Comparison of ENCODE assay signal across 10 mouse cellular contexts in the genomic region with DNA sequence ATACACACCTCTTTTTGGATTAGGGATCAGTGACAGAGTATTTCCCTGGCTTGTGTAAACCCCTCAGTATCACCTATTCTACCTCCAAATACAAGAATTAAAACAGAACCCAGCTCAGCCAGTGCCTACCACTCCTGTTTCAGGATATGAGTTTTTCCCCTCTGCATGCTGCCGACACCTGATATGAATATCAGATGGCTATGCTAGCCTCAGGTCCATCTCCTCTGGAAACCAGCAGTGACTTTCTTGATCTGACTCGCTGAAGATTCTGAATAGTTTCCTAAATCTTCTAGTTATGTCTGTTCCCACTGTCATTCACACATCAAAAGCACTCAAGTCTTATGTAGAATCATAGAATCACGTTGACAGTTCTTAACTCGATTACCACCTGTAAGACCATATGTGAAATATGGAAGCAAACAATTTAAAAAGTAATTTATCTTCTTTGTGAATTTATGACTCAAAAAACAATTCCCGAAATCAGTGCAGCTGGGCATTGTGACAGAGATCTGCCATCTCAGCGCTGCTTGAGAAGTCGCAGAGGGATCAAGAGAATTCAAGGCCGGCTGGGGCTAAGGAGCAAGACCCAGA. TPM values are rescaled to one million over a fixed set of nuclear protein-coding genes. Genes with fewer than 3 reads are reported as not detected.
DNase-seq lines count a peak whose midpoint lies in the region; ATAC-seq and TF ChIP-seq lines count a peak whose summit lies in the region.
"Had no signal": no experiment of that assay in that cellular context is flagged by ENCODE, and none has a peak within 500 bp of the region (broad histone marks: within the 10 kb centered on the region; RNA-seq: fewer than 3 reads in every experiment).

No protein-coding gene starts in this region.

- no peak for ATAC-seq in embryonic facial prominence, embryonic 14.5 days (ENCODE audit: low read depth)
- no peak for ATAC-seq in hindbrain, postnatal 0 days
- no peak for ATAC-seq in midbrain, postnatal 0 days (ENCODE audit: low FRiP score)

- no peaks in the 10 kb centered on the region for H3K27me3 ChIP-seq in embryonic facial prominence, embryonic 14.5 days (replicated peaks; ENCODE audit: control insufficient read depth, insufficient read depth, low read length)
- H3K27me3 ChIP-seq in hindbrain, postnatal 0 days (ENCODE audit: insufficient read depth, low read length) = no peaks in the 10 kb centered on the region
- H3K27me3 ChIP-seq in midbrain, postnatal 0 days (ENCODE audit: insufficient read depth, low read length) = no peaks in the 10 kb centered on the region

- TF ChIP-seq CTCF in left cerebral cortex, adult 2 months (IDR thresholded peaks at IDR 0.05) = no peak
- TF ChIP-seq CTCF in hindbrain, postnatal 0 days (IDR thresholded peaks at IDR 0.05; ENCODE audit: low read depth) = no peak
- TF ChIP-seq CTCF in midbrain, postnatal 0 days (IDR thresholded peaks at IDR 0.05) = no peak

- intact Hi-C loops in left cerebral cortex, adult 2 months (cut with DNase I) = loop anchor here (5.0 kb wide), 2 partner anchors 66 to 314 kb away; partner anchors contain the start of gene Dazap2

- no peaks in the 10 kb centered on the region for H3K9me3 ChIP-seq in embryonic facial prominence, embryonic 14.5 days (ENCODE audit: control insufficient read depth, low read length)
- no peaks in the 10 kb centered on the region for H3K9me3 ChIP-seq in hindbrain, postnatal 0 days (ENCODE audit: low read length)
- H3K9me3 ChIP-seq in midbrain, postnatal 0 days (ENCODE audit: low read length) = no peaks in the 10 kb centered on the region

- H3K36me3 ChIP-seq in embryonic facial prominence, embryonic 14.5 days (ENCODE audit: control insufficient read depth, insufficient read depth, low read length) = no peaks in the 10 kb centered on the region
- no peaks in the 10 kb centered on the region for H3K36me3 ChIP-seq in hindbrain, postnatal 0 days (ENCODE audit: insufficient read depth, low read length)
- H3K36me3 ChIP-seq in midbrain, postnatal 0 days (ENCODE audit: insufficient read depth, low read length) = no peaks in the 10 kb centered on the region

- DNase-seq in left cerebral cortex, adult 2 months (ENCODE audit: extremely low spot score in 1 of 2, low spot score in 2 of 2) = no peak
- no peak for DNase-seq in left cerebral cortex, adult 9 months (ENCODE audit: low spot score in 2 of 2)
- DNase-seq in embryonic facial prominence, embryonic 14.5 days (ENCODE audit: low spot score) = no peak
- DNase-seq in hindbrain, postnatal 0 days (ENCODE audit: low spot score) = no peak
- no peak for DNase-seq in midbrain, postnatal 0 days (ENCODE audit: low spot score)
- no peak for DNase-seq in right cerebral cortex, postnatal 25 days
- DNase-seq in embryo, embryonic 10 days (ENCODE audit: low spot score) = no peak
- DNase-seq in cerebellum, postnatal 4 days (ENCODE audit: low spot score in 2 of 2) = no peak

- peak overlapping the region; percentile 56 for H3K4me3 ChIP-seq in left cerebral cortex, adult 2 months
- peak overlapping the region; percentile 53 for H3K4me3 ChIP-seq in embryonic facial prominence, embryonic 14.5 days (ENCODE audit: low read depth, low read length)
- H3K4me3 ChIP-seq in hindbrain, postnatal 0 days (ENCODE audit: low read length) = peak overlapping the region; percentile 44
- H3K4me3 ChIP-seq in midbrain, postnatal 0 days (ENCODE audit: low read depth, low read length) = peak overlapping the region; percentile 48

- H3K4me1 ChIP-seq in embryonic facial prominence, embryonic 14.5 days (ENCODE audit: control insufficient read depth, insufficient read depth, low read length) = 0 out of 2 replicates have a peak, but pooled peaks cover 4% of the 10 kb centered on the region
- no peaks in the 10 kb centered on the region for H3K4me1 ChIP-seq in hindbrain, postnatal 0 days (ENCODE audit: insufficient read depth, low read length)
- H3K4me1 ChIP-seq in midbrain, postnatal 0 days (ENCODE audit: insufficient read depth, low read length) = no peaks in the 10 kb centered on the region

- WGBS in embryonic facial prominence, embryonic 14.5 days = 46% methylated on average over 8 of the region's 8 CpGs
- WGBS in hindbrain, postnatal 0 days = 48% methylated on average over 8 of the region's 8 CpGs
- WGBS in midbrain, postnatal 0 days = 38% methylated on average over 8 of the region's 8 CpGs

- peak overlapping the region; percentile 98 for H3K27ac ChIP-seq in left cerebral cortex, adult 2 months
- H3K27ac ChIP-seq in embryonic facial prominence, embryonic 14.5 days (replicated peaks; ENCODE audit: low read depth, low read length) = peak overlapping the region; percentile 84; the same call in 1 of the 2 replicates
- H3K27ac ChIP-seq in hindbrain, postnatal 0 days = peak overlapping the region; percentile 83
- H3K27ac ChIP-seq in midbrain, postnatal 0 days (ENCODE audit: low read depth, low read length) = 0 out of 2 replicates have a peak overlapping the region, but pooled peaks have one; percentile 85

- peak overlapping the region; percentile 70; the same call in 1 of the 2 replicates for H3K9ac ChIP-seq in embryonic facial prominence, embryonic 14.5 days (ENCODE audit: low read depth, low read length)
- H3K9ac ChIP-seq in hindbrain, postnatal 0 days (replicated peaks; ENCODE audit: low read length) = peak overlapping the region; percentile 58; the same call in 1 of the 2 replicates
- peak overlapping the region; percentile 75 for H3K9ac ChIP-seq in midbrain, postnatal 0 days (replicated peaks; ENCODE audit: low read length, poor library complexity, severe bottlenecking)

- H3K4me2 ChIP-seq in embryonic facial prominence, embryonic 14.5 days (ENCODE audit: low read depth, low read length) = peak overlapping the region; percentile 71
- peak overlapping the region; percentile 79 for H3K4me2 ChIP-seq in hindbrain, postnatal 0 days (ENCODE audit: low read depth, low read length)
- H3K4me2 ChIP-seq in midbrain, postnatal 0 days (ENCODE audit: low read depth, low read length, poor library complexity, severe bottlenecking) = peak overlapping the region; percentile 80

RNA-seq across cellular contexts. Expression of gene Mettl7a1, which starts 0.4 kb away (rescaled TPM):
- 10 to 100 TPM; 30.0 to 32.2 TPM for total RNA-seq in left cerebral cortex, adult 2 months (2021)
- polyA plus RNA-seq in embryonic facial prominence, embryonic 14.5 days (2014; fragmentation: Nextera tagmentation; extraction: Ambion mirVana) = 3.4 TPM in 2 replicates
- 4.9 and 9.3 TPM in 2 replicates for total RNA-seq in hindbrain, postnatal 0 days (2014; rRNA removed)
- 1.8 and 2.6 TPM in 2 replicates for polyA plus RNA-seq in hindbrain, postnatal 0 days (2015; fragmentation: Nextera tagmentation; extraction: Ambion mirVana)
- total RNA-seq in midbrain, postnatal 0 days (2014; rRNA removed) = 12.4 and 13.5 TPM in 2 replicates
- polyA plus RNA-seq in midbrain, postnatal 0 days (2015; fragmentation: Nextera tagmentation; extraction: Ambion mirVana) = 2.0 and 2.6 TPM in 2 replicates

RNA-seq across cellular contexts. Expression of gene Tmprss12, which starts 22.9 kb away (rescaled TPM):
- not detected for total RNA-seq in left cerebral cortex, adult 2 months (2021)
- polyA plus RNA-seq in embryonic facial prominence, embryonic 14.5 days (2014; fragmentation: Nextera tagmentation; extraction: Ambion mirVana) = not detected in 2 replicates
- total RNA-seq in hindbrain, postnatal 0 days (2014; rRNA removed) = not detected in 2 replicates
- polyA plus RNA-seq in hindbrain, postnatal 0 days (2015; fragmentation: Nextera tagmentation; extraction: Ambion mirVana) = not detected in 2 replicates
- not detected in 2 replicates for total RNA-seq in midbrain, postnatal 0 days (2014; rRNA removed)
- not detected in 2 replicates for polyA plus RNA-seq in midbrain, postnatal 0 days (2015; fragmentation: Nextera tagmentation; extraction: Ambion mirVana)
- total RNA-seq: left cerebral cortex, adult 8-10 months had no signal
- polyA plus RNA-seq: brain, embryonic 14.5 days had no signal

RNA-seq across cellular contexts. Expression of gene Mettl7a3, which starts 31.2 kb away (rescaled TPM):
- under 1 TPM in 1 of 2 experiments, not detected in 1; 0.66 TPM for total RNA-seq in left cerebral cortex, adult 2 months (2021)
- polyA plus RNA-seq in embryonic facial prominence, embryonic 14.5 days (2014; fragmentation: Nextera tagmentation; extraction: Ambion mirVana) = 0.43 and 0.50 TPM in 2 replicates
- total RNA-seq in hindbrain, postnatal 0 days (2014; rRNA removed) = 0.36 and 1.2 TPM in 2 replicates
- 0.10 and 0.25 TPM in 2 replicates for polyA plus RNA-seq in hindbrain, postnatal 0 days (2015; fragmentation: Nextera tagmentation; extraction: Ambion mirVana)
- not detected in 2 replicates for total RNA-seq in midbrain, postnatal 0 days (2014; rRNA removed)
- not detected in 2 replicates for polyA plus RNA-seq in midbrain, postnatal 0 days (2015; fragmentation: Nextera tagmentation; extraction: Ambion mirVana)

RNA-seq across cellular contexts. Expression of gene Methig1, which starts 49.4 kb away (rescaled TPM):
- under 1 TPM in 1 of 2 experiments, not detected in 1; 0.68 TPM for total RNA-seq in left cerebral cortex, adult 2 months (2021)
- 0.34 TPM in 1 of 2 replicates, not detected in the other for polyA plus RNA-seq in embryonic facial prominence, embryonic 14.5 days (2014; fragmentation: Nextera tagmentation; extraction: Ambion mirVana)
- 0.31 and 1.3 TPM in 2 replicates for total RNA-seq in hindbrain, postnatal 0 days (2014; rRNA removed)
- not detected in 2 replicates for polyA plus RNA-seq in hindbrain, postnatal 0 days (2015; fragmentation: Nextera tagmentation; extraction: Ambion mirVana)
- total RNA-seq in midbrain, postnatal 0 days (2014; rRNA removed) = not detected in 2 replicates
- polyA plus RNA-seq in midbrain, postnatal 0 days (2015; fragmentation: Nextera tagmentation; extraction: Ambion mirVana) = not detected in 2 replicates
- polyA plus RNA-seq: brain, embryonic 14.5 days had no signal

RNA-seq across cellular contexts. Expression of gene Mettl7a2, which starts 49.5 kb away (rescaled TPM):
- total RNA-seq in left cerebral cortex, adult 2 months (2021) = under 1 TPM; 0.59 to 0.89 TPM
- not detected in 2 replicates for polyA plus RNA-seq in embryonic facial prominence, embryonic 14.5 days (2014; fragmentation: Nextera tagmentation; extraction: Ambion mirVana)
- not detected in 2 replicates for total RNA-seq in hindbrain, postnatal 0 days (2014; rRNA removed)
- not detected in 2 replicates for polyA plus RNA-seq in hindbrain, postnatal 0 days (2015; fragmentation: Nextera tagmentation; extraction: Ambion mirVana)
- total RNA-seq in midbrain, postnatal 0 days (2014; rRNA removed) = not detected in 2 replicates
- not detected in 2 replicates for polyA plus RNA-seq in midbrain, postnatal 0 days (2015; fragmentation: Nextera tagmentation; extraction: Ambion mirVana)
- polyA plus RNA-seq: brain, embryonic 14.5 days had no signal
